Mouse (Mus musculus): ENCODE measurements at regions not wholly inside any gene's neighbourhood (a gene's known extent, or its start where the extent isn't known, plus 50 kb on each side); places are given as distances from the start of the nearest gene placed in this dataset.
A peak's percentile ranks its signal among the peaks of the same experiment; 100 is the strongest.

- no peak overlapping the region for H3K4me3 ChIP-seq (replicated peaks)
- no peak overlapping the region for H3K9ac ChIP-seq
- H3K27ac ChIP-seq: no peak overlapping the region
- 71% methylated on average over 1 of the region's 1 CpGs for WGBS
- no peaks in the 10 kb centered on the region for H3K9me3 ChIP-seq (replicated peaks)
- ATAC-seq (replicated peaks; ENCODE audit: low FRiP score): no peak
- H3K36me3 ChIP-seq: no peaks in the 10 kb centered on the region
- H3K27me3 ChIP-seq: no peaks in the 10 kb centered on the region
- H3K4me2 ChIP-seq: no peak overlapping the region
- no peaks in the 10 kb centered on the region for H3K4me1 ChIP-seq
Measured at GRCm38 (mm10) chr3:125155319-125155718, 248.6 kb upstream of the Ndst4 start.

GRCm38 (mm10) chr3:125159763-125160162, 244.1 kb upstream of the Ndst4 start:
- Histone ChIP-seq H3K9me3 (replicated peaks) (no peaks in the 10 kb centered on the region), H3K4me1 (no peaks in the 10 kb centered on the region), H3K4me2 (no peak overlapping the region), H3K27me3 (no peaks in the 10 kb centered on the region), H3K27ac (no peak overlapping the region), H3K4me3 (replicated peaks) (no peak overlapping the region), H3K9ac (no peak overlapping the region), H3K36me3 (no peaks in the 10 kb centered on the region)
- 80% methylated on average over 5 of the region's 5 CpGs for WGBS
- ATAC-seq (replicated peaks; ENCODE audit: low FRiP score): no peak

GRCm38 (mm10) chr3:125190571-125190970, 213.3 kb upstream of the Ndst4 start:
- Histone ChIP-seq H3K27ac (no peak overlapping the region), H3K4me2 (no peak overlapping the region), H3K9me3 (replicated peaks) (no peaks in the 10 kb centered on the region), H3K4me3 (replicated peaks) (no peak overlapping the region), H3K36me3 (no peaks in the 10 kb centered on the region), H3K27me3 (no peaks in the 10 kb centered on the region), H3K4me1 (no peaks in the 10 kb centered on the region), H3K9ac (no peak overlapping the region)
- no peak for ATAC-seq (replicated peaks; ENCODE audit: low FRiP score)

GRCm38 (mm10) chr3:125220913-125221312, 183.0 kb upstream of the Ndst4 start:
- no peak overlapping the region for H3K9ac ChIP-seq
- H3K4me2 ChIP-seq: no peak overlapping the region
- WGBS: 89% methylated on average over 2 of the region's 2 CpGs
- H3K4me3 ChIP-seq (replicated peaks): no peak overlapping the region
- H3K4me1 ChIP-seq: no peaks in the 10 kb centered on the region
- H3K36me3 ChIP-seq: no peaks in the 10 kb centered on the region
- no peaks in the 10 kb centered on the region for H3K27me3 ChIP-seq
- H3K27ac ChIP-seq: no peak overlapping the region
- H3K9me3 ChIP-seq (replicated peaks): no peaks in the 10 kb centered on the region
- no peak for ATAC-seq (replicated peaks; ENCODE audit: low FRiP score)

- H3K4me1 ChIP-seq: no peaks in the 10 kb centered on the region
- 83% methylated on average over 3 of the region's 3 CpGs for WGBS
- no peak overlapping the region for H3K4me3 ChIP-seq (replicated peaks)
- H3K36me3 ChIP-seq: no peaks in the 10 kb centered on the region
- no peaks in the 10 kb centered on the region for H3K9me3 ChIP-seq (replicated peaks)
- H3K9ac ChIP-seq: no peak overlapping the region
- H3K27ac ChIP-seq: no peak overlapping the region
- H3K4me2 ChIP-seq: no peak overlapping the region
- no peak for ATAC-seq (replicated peaks; ENCODE audit: low FRiP score)
- no peaks in the 10 kb centered on the region for H3K27me3 ChIP-seq
Measured at GRCm38 (mm10) chr3:125251124-125251523, 152.8 kb upstream of the Ndst4 start.

- ATAC-seq (replicated peaks; ENCODE audit: low FRiP score): no peak
Measured at GRCm38 (mm10) chr3:125260909-125261308, 143.0 kb upstream of the Ndst4 start.

GRCm38 (mm10) chr3:125270695-125271094, 133.2 kb upstream of the Ndst4 start:
- 62% methylated on average over 5 of the region's 5 CpGs for WGBS
- 0 out of 2 replicates have a peak, but pooled peaks cover 6% of the 10 kb centered on the region for H3K4me1 ChIP-seq
- no peak overlapping the region for H3K4me3 ChIP-seq (replicated peaks)
- H3K4me2 ChIP-seq: no peak overlapping the region
- no peaks in the 10 kb centered on the region for H3K9me3 ChIP-seq (replicated peaks)
- no peaks in the 10 kb centered on the region for H3K36me3 ChIP-seq
- H3K9ac ChIP-seq: no peak overlapping the region
- no peak overlapping the region for H3K27ac ChIP-seq
- ATAC-seq (replicated peaks; ENCODE audit: low FRiP score): peak; percentile 89
- no peaks in the 10 kb centered on the region for H3K27me3 ChIP-seq

More at GRCm38 (mm10) chr3:125260909-125261308, 143.0 kb upstream of the Ndst4 start:
- no peaks in the 10 kb centered on the region for H3K9me3 ChIP-seq (replicated peaks)
- WGBS: 73% methylated on average over 2 of the region's 2 CpGs
- no peak overlapping the region for H3K4me2 ChIP-seq
- no peaks in the 10 kb centered on the region for H3K36me3 ChIP-seq
- H3K9ac ChIP-seq: no peak overlapping the region
- no peaks in the 10 kb centered on the region for H3K4me1 ChIP-seq
- H3K27me3 ChIP-seq: no peaks in the 10 kb centered on the region
- no peak overlapping the region for H3K27ac ChIP-seq
- H3K4me3 ChIP-seq (replicated peaks): no peak overlapping the region

- no peak overlapping the region for H3K4me2 ChIP-seq
- peak; percentile 54 for ATAC-seq (replicated peaks; ENCODE audit: low FRiP score)
- no peak overlapping the region for H3K27ac ChIP-seq
- no peaks in the 10 kb centered on the region for H3K27me3 ChIP-seq
- H3K9ac ChIP-seq: no peak overlapping the region
- WGBS: 13% methylated on average over 2 of the region's 2 CpGs
- H3K4me3 ChIP-seq (replicated peaks): no peak overlapping the region
- H3K9me3 ChIP-seq (replicated peaks): no peaks in the 10 kb centered on the region
- 0 out of 2 replicates have a peak, but pooled peaks cover 6% of the 10 kb centered on the region for H3K4me1 ChIP-seq
- H3K36me3 ChIP-seq: no peaks in the 10 kb centered on the region
Measured at GRCm38 (mm10) chr3:125271215-125271614, 132.7 kb upstream of the Ndst4 start.

- no peak overlapping the region for H3K4me3 ChIP-seq (replicated peaks)
- no peaks in the 10 kb centered on the region for H3K4me1 ChIP-seq
- H3K27ac ChIP-seq: no peak overlapping the region
- no peaks in the 10 kb centered on the region for H3K9me3 ChIP-seq (replicated peaks)
- no peak overlapping the region for H3K9ac ChIP-seq
- H3K36me3 ChIP-seq: no peaks in the 10 kb centered on the region
- H3K4me2 ChIP-seq: no peak overlapping the region
- no peaks in the 10 kb centered on the region for H3K27me3 ChIP-seq
- no peak for ATAC-seq (replicated peaks; ENCODE audit: low FRiP score)
Measured at GRCm38 (mm10) chr3:125278605-125279004, 125.3 kb upstream of the Ndst4 start.

GRCm38 (mm10) chr3:125279007-125279406, 124.9 kb upstream of the Ndst4 start:
- H3K9ac ChIP-seq: no peak overlapping the region
- H3K36me3 ChIP-seq: no peaks in the 10 kb centered on the region
- WGBS: 92% methylated on average over 2 of the region's 2 CpGs
- H3K4me3 ChIP-seq (replicated peaks): no peak overlapping the region
- no peaks in the 10 kb centered on the region for H3K27me3 ChIP-seq
- H3K4me1 ChIP-seq: no peaks in the 10 kb centered on the region
- H3K4me2 ChIP-seq: no peak overlapping the region
- H3K27ac ChIP-seq: no peak overlapping the region
- no peak for ATAC-seq (replicated peaks; ENCODE audit: low FRiP score)
- H3K9me3 ChIP-seq (replicated peaks): no peaks in the 10 kb centered on the region

GRCm38 (mm10) chr3:125279610-125280009, 124.3 kb upstream of the Ndst4 start:
- Histone ChIP-seq H3K9me3 (replicated peaks) (no peaks in the 10 kb centered on the region), H3K4me3 (replicated peaks) (no peak overlapping the region), H3K4me2 (no peak overlapping the region), H3K9ac (no peak overlapping the region), H3K36me3 (no peaks in the 10 kb centered on the region), H3K27ac (no peak overlapping the region), H3K27me3 (no peaks in the 10 kb centered on the region), H3K4me1 (no peaks in the 10 kb centered on the region)
- ATAC-seq (replicated peaks; ENCODE audit: low FRiP score): no peak

- Histone ChIP-seq H3K4me3 (replicated peaks) (no peak overlapping the region), H3K27ac (no peak overlapping the region), H3K9ac (no peak overlapping the region), H3K4me2 (no peak overlapping the region), H3K9me3 (replicated peaks) (no peaks in the 10 kb centered on the region), H3K36me3 (no peaks in the 10 kb centered on the region), H3K27me3 (no peaks in the 10 kb centered on the region), H3K4me1 (no peaks in the 10 kb centered on the region)
- WGBS: 83% methylated on average over 1 of the region's 1 CpGs
- no peak for ATAC-seq (replicated peaks; ENCODE audit: low FRiP score)
Measured at GRCm38 (mm10) chr3:125288598-125288997, 115.3 kb upstream of the Ndst4 start.

- Histone ChIP-seq H3K9me3 (replicated peaks) (no peaks in the 10 kb centered on the region), H3K4me1 (no peaks in the 10 kb centered on the region), H3K4me2 (no peak overlapping the region), H3K4me3 (replicated peaks) (no peak overlapping the region), H3K9ac (no peak overlapping the region), H3K36me3 (no peaks in the 10 kb centered on the region), H3K27me3 (no peaks in the 10 kb centered on the region), H3K27ac (no peak overlapping the region)
- 79% methylated on average over 3 of the region's 3 CpGs for WGBS
- no peak for ATAC-seq (replicated peaks; ENCODE audit: low FRiP score)
Measured at GRCm38 (mm10) chr3:125289355-125289933, 114.4 kb upstream of the Ndst4 start.

Measured in kidney, embryonic 15.5 days (tissue).